Mouse (Mus musculus) frontal cortex, adult 2 months (tissue): ENCODE results near the gene Olfr1377. TPM values are rescaled to one million over a fixed set of nuclear protein-coding genes. Genes with fewer than 3 reads are reported as not detected.

Source experiments
- polyA plus RNA-seq: library from polyadenylated mRNA; depleted of rRNA; stranded (reverse); fragments of >200 nt; gene quantifications from 2 replicates; pipeline ENCODE4 v1.2.3, GENCODE M21; 2012; rRNA removed

Gene Olfr1377
- polyA plus RNA-seq, 1 experiment: not detected

Other genes starting within 250 kb of the Olfr1377 start
- gene Zfp354c, start 154.2 kb upstream of the Olfr1377 start, polyA plus RNA-seq: 17.3 and 22.2 TPM in 2 replicates
- 1.9 TPM in 2 replicates for gene Zfp879, start 140.4 kb upstream of the Olfr1377 start, polyA plus RNA-seq
- gene Grm6, start 131.3 kb upstream of the Olfr1377 start, polyA plus RNA-seq: 0.04 TPM in 1 of 2 replicates, not detected in the other
- gene Zfp454, start 94.3 kb upstream of the Olfr1377 start, polyA plus RNA-seq: 5.6 and 6.0 TPM in 2 replicates
- gene Zfp2, start 65.8 kb upstream of the Olfr1377 start, polyA plus RNA-seq: 16.1 and 19.2 TPM in 2 replicates
- 2.6 and 2.8 TPM in 2 replicates for gene Zfp354b, start 50.3 kb upstream of the Olfr1377 start, polyA plus RNA-seq
- gene 4933414I15Rik, start 38.2 kb upstream of the Olfr1377 start, polyA plus RNA-seq: not detected in 2 replicates
- gene Prop1, start 28.2 kb upstream of the Olfr1377 start, polyA plus RNA-seq: not detected in 2 replicates
- gene Olfr1378, start 15.4 kb upstream of the Olfr1377 start, polyA plus RNA-seq: not detected in 2 replicates
- not detected in 2 replicates for gene Olfr51, start 21.6 kb downstream of the Olfr1377 start, polyA plus RNA-seq
- not detected in 2 replicates for gene Olfr54, start 32.3 kb downstream of the Olfr1377 start, polyA plus RNA-seq
- gene Olfr1375, start 66.1 kb downstream of the Olfr1377 start, polyA plus RNA-seq: not detected in 2 replicates
- 9.8 and 12.5 TPM in 2 replicates for gene Zfp354a, start 77.3 kb downstream of the Olfr1377 start, polyA plus RNA-seq
- not detected in 2 replicates for gene Gm12569, start 238.5 kb downstream of the Olfr1377 start, polyA plus RNA-seq